Mouse (Mus musculus) liver, embryonic 16.5 days (tissue): ENCODE data around the gene Ly6g6e. TPM values are rescaled to one million over a fixed set of nuclear protein-coding genes. Genes with fewer than 3 reads are reported as not detected.
"Not testable (repeated sequence)": the region's sequence is repeated elsewhere in the genome, so short reads cannot be mapped to it uniquely, and the experiment has no call there.

Experiments
- ATAC-seq: fragments of 200-750 bp; cut with Nextera tagmentation; 2 replicates; pipeline ENCODE4 v1.8.0; 2017; ENCODE audit warnings: low read depth, mild to moderate bottlenecking, moderate number of reproducible peaks, moderate library complexity
- H3K27ac ChIP-seq: fragments of 300-500 bp; sonication (generic); 2 replicates; pipeline ENCODE4 v1.5.1; 2014; ENCODE audit warnings: mild to moderate bottlenecking, low read length
- H3K27me3 ChIP-seq: fragments of 300-500 bp; sonication (generic); 2 replicates; pipeline ENCODE4 v1.6.1; 2014; ENCODE audit warnings: low read depth, low read length, mixed read lengths; ENCODE audit not compliant: control insufficient read depth, insufficient read depth
- H3K36me3 ChIP-seq: fragments of 300-500 bp; sonication (generic); 2 replicates; pipeline ENCODE4 v1.6.1; 2014; ENCODE audit warnings: mild to moderate bottlenecking; ENCODE audit not compliant: control insufficient read depth, insufficient read depth
- H3K4me1 ChIP-seq: fragments of 300-500 bp; sonication (generic); 2 replicates; pipeline ENCODE4 v1.6.1; 2014; ENCODE audit warnings: low read depth, low read length, mixed read lengths; ENCODE audit not compliant: control insufficient read depth
- H3K4me2 ChIP-seq: fragments of 300-500 bp; sonication (generic); 2 replicates; pipeline ENCODE4 v1.6.1; 2014; ENCODE audit warnings: low read depth, low read length, mixed read lengths
- H3K4me3 ChIP-seq: fragments of 300-500 bp; sonication (generic); 2 replicates; pipeline ENCODE4 v1.5.1; 2014; ENCODE audit warnings: low read depth, mild to moderate bottlenecking, low read length
- H3K9ac ChIP-seq: fragments of 300-500 bp; sonication (generic); 2 replicates; pipeline ENCODE4 v1.6.1; 2014; ENCODE audit warnings: low read depth, low read length
- H3K9me3 ChIP-seq: fragments of 300-500 bp; sonication (generic); replicated peaks from 2 replicates; pipeline ENCODE4 v1.6.1; 2016; ENCODE audit warnings: low read length; ENCODE audit not compliant: control insufficient read depth
- WGBS: fragments of 180-500 bp; shearing (Covaris S2); extraction: QIAGEN DNeasy Blood & Tissue Kit; methylation state at CpG from one replicate; pipeline ENCODE4 v1.1.7; 2014; ENCODE audit not compliant: insufficient replicate concordance; 5-methylcytosine and 5-hydroxymethylcytosine counted together
- polyA plus RNA-seq: library from polyadenylated mRNA; unstranded; fragments of >200 nt; fragmentation: Nextera tagmentation; extraction: Ambion mirVana; gene quantifications from 2 replicates; pipeline ENCODE4 v1.2.1, GENCODE M21; 2015

Gene Ly6g6e
- 0.17 TPM in 1 of 2 replicates, not detected in the other for polyA plus RNA-seq

DNA sequence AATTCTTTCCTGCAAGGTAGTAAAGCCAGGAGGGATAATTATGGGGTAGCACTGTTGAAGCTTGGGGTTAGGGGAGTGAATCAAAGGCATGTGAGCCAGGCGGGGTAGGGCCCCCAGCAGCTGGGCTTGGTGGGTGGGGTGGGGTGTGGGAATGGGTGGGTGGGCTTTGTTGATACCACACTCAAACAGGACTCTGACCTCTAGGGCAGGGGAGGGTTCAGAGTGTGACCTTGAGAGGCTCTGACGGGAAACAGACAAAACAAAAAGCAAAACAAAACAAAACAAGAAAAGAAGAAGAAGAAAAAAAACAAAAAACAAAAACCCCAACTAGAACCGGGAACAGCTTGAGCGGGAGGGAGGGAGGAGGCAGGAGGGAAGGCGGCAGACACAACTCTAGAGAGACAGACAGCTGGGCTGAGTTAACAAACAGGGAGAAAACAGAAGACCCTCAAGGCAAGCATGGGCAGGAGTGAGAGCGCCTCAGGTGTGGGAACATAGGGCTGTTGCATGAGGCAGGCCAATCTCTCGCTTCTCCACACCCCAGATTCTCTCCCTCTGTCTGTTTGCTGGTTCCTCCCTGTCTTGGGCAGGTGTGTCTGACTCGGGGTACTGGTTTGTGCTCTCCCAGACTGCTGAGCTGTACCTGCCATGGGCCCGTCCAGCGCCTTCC lies at the start of gene Ly6g6e:
Gene Ly6g6e (plus strand): TSS at position 396 of the 670 bp plus-strand sequence.
- no peaks in the 10 kb centered on the region for H3K9me3 ChIP-seq
- peak within 1 kb of the TSS; percentile 33 for H3K4me2 ChIP-seq
- no peak within 1 kb of the TSS for H3K9ac ChIP-seq
- H3K27ac ChIP-seq = no peak within 1 kb of the TSS
- WGBS = 40% methylated on average over 10 of the region's 10 CpGs
- no peaks in the 10 kb centered on the region for H3K36me3 ChIP-seq
- H3K4me1 ChIP-seq = peaks cover 23% of the 10 kb centered on the region
- no peak for ATAC-seq
- peaks cover 6% of the 10 kb centered on the region for H3K27me3 ChIP-seq
- H3K4me3 ChIP-seq = no peak within 1 kb of the TSS

GRCm38 (mm10) chr17:35027277-35028068 lies 49.2 kb upstream of the Ly6g6e start, which contains the start of gene Sapcd1:
Gene Sapcd1, minus strand, starts transcription at chr17:35028016.
- no peak within 1 kb of the TSS for H3K4me3 ChIP-seq
- H3K27me3 ChIP-seq = no peaks in the 10 kb centered on the region
- H3K27ac ChIP-seq = no peak within 1 kb of the TSS
- H3K4me1 ChIP-seq = peaks cover 31% of the 10 kb centered on the region
- H3K9ac ChIP-seq = no peak within 1 kb of the TSS
- no peak within 1 kb of the TSS for H3K4me2 ChIP-seq
- WGBS = 49% methylated on average over 13 of the region's 13 CpGs
- no peaks in the 10 kb centered on the region for H3K9me3 ChIP-seq
- H3K36me3 ChIP-seq = no peaks in the 10 kb centered on the region
- ATAC-seq = no peak

DNA sequence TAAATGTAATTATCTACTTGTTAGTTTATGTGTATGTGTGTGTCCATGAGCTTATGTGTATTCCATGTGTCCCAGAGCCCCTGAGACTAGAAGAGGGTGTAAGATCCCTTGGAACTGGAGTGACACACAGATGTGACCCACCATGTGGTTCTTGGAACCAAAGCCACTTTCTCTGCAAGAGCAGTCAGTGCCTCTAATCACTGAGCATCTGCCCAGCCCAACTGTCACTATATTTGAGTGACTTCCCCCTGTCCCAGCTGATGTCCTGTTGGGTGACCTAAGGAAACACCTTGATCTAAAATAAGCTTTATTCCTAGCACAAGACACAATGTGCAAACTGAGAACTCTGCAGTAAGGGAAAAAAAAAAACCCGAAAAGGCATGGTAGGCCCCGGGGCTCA lies 48.4 kb upstream of the Ly6g6e start:
- no peak for ATAC-seq
- H3K4me1 ChIP-seq = peaks cover 24% of the 10 kb centered on the region
- no peaks in the 10 kb centered on the region for H3K27me3 ChIP-seq
- H3K27ac ChIP-seq = no peak overlapping the region
- H3K4me2 ChIP-seq = no peak overlapping the region
- H3K9ac ChIP-seq = no peak overlapping the region
- 63% methylated on average over 2 of the region's 2 CpGs for WGBS
- no peaks in the 10 kb centered on the region for H3K36me3 ChIP-seq
- H3K4me3 ChIP-seq = no peak overlapping the region
- no peaks in the 10 kb centered on the region for H3K9me3 ChIP-seq

- Histone ChIP-seq H3K9me3 (no peaks in the 10 kb centered on the region), H3K4me1 (peaks cover 15% of the 10 kb centered on the region), H3K9ac (no peak overlapping the region), H3K27me3 (no peaks in the 10 kb centered on the region), H3K4me3 (no peak overlapping the region), H3K36me3 (no peaks in the 10 kb centered on the region), H3K27ac (no peak overlapping the region), H3K4me2 (no peak overlapping the region)
- 31% methylated on average over 19 of the region's 19 CpGs for WGBS
- ATAC-seq = no peak
Observed at GRCm38 (mm10) chr17:35029691-35030532, 46.8 kb upstream of the Ly6g6e start.

GRCm38 (mm10) chr17:35031272-35031671 lies 45.4 kb upstream of the Ly6g6e start:
- ATAC-seq = no peak
- Histone ChIP-seq H3K9me3 (no peaks in the 10 kb centered on the region), H3K27ac (no peak overlapping the region), H3K4me1 (peaks cover 15% of the 10 kb centered on the region), H3K36me3 (no peaks in the 10 kb centered on the region), H3K4me2 (no peak overlapping the region), H3K4me3 (no peak overlapping the region), H3K9ac (no peak overlapping the region), H3K27me3 (no peaks in the 10 kb centered on the region)
- WGBS = 85% methylated on average over 11 of the region's 11 CpGs

DNA sequence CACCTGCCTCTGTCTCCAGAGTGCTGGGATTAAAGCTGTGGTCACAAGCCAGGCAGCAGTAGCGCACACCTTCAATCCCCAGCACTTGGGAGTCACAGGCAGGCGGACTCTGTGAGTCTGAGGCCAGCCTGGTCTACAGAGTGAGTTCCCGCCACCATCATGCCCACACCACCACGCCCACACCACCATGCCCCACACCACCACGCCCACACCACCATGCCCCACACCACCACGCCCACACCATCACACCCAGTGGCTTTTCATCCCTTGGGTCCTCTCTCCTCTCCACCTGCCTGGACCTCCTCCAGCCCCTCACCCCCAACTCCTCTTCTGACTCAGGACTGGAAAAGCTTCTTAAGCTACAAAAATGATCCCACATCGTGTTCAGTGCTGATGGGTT lies 44.8 kb upstream of the Ly6g6e start:
- peaks cover 15% of the 10 kb centered on the region for H3K4me1 ChIP-seq
- no peak overlapping the region for H3K4me3 ChIP-seq
- 67% methylated on average over 7 of the region's 7 CpGs for WGBS
- H3K4me2 ChIP-seq = no peak overlapping the region
- 0 out of 2 replicates have a peak, but pooled peaks have one; percentile 44 for ATAC-seq
- H3K27me3 ChIP-seq = no peaks in the 10 kb centered on the region
- H3K9ac ChIP-seq = no peak overlapping the region
- H3K27ac ChIP-seq = no peak overlapping the region
- no peaks in the 10 kb centered on the region for H3K9me3 ChIP-seq
- H3K36me3 ChIP-seq = no peaks in the 10 kb centered on the region

DNA sequence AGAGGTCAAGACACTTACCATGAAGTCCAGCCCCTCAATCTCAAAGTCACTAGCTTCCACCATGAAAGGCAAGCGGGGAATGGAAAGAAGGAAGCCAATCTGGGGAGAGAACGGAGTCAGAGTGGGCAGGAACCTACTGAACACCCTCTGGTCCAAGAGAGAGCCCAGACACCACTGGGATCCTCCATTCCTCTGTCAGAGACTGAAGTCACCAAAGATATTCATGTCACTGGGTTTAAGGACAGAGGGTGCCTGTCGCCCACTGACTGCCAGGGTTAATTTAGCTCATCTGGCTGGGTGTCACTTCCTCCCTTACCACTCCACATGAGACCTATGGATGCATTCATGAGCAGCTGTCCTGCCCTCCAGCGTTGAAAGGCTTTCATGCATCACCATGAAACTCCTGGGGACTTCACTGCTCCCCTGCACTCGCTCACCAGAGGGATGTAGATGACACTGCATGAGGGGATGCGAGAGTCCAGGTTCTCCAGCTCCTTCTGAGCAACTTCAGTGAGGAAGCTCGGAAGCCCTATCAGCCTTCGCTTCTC lies 44.3 kb upstream of the Ly6g6e start:
- Histone ChIP-seq H3K4me1 (peaks cover 12% of the 10 kb centered on the region), H3K4me2 (no peak overlapping the region), H3K9me3 (no peaks in the 10 kb centered on the region), H3K36me3 (no peaks in the 10 kb centered on the region), H3K27ac (no peak overlapping the region), H3K4me3 (no peak overlapping the region), H3K9ac (no peak overlapping the region), H3K27me3 (no peaks in the 10 kb centered on the region)
- WGBS = 66% methylated on average over 8 of the region's 8 CpGs
- no peak for ATAC-seq

GRCm38 (mm10) chr17:35033703-35034102 lies 43.0 kb upstream of the Ly6g6e start:
- not testable (repeated sequence) for H3K36me3 ChIP-seq, H3K4me1 ChIP-seq, H3K4me2 ChIP-seq, H3K27me3 ChIP-seq, H3K9me3 ChIP-seq, H3K4me3 ChIP-seq, H3K27ac ChIP-seq, ATAC-seq, H3K9ac ChIP-seq
- 47% methylated on average over 1 of the region's 1 CpGs for WGBS
